Mouse (Mus musculus) testis, adult 2 months (tissue): ENCODE results near the gene Cbr4.

Source experiments
- CTCF ChIP-seq: fragments of 200-500 bp; IDR thresholded peaks from 2 replicates; pipeline ENCODE4 v1.5.1; 2012; ENCODE audit warnings: low read depth, mild to moderate bottlenecking, inconsistent platforms, low read length, moderate library complexity; ENCODE audit not compliant: control insufficient read depth, insufficient read depth, insufficient replicate concordance
- POLR2A ChIP-seq: fragments of 200-500 bp; IDR thresholded peaks from 2 replicates; pipeline ENCODE4 v1.6.1; 2012; ENCODE audit warnings: low read depth, mild to moderate bottlenecking, inconsistent platforms, low read length, moderate library complexity; ENCODE audit not compliant: control insufficient read depth

- TF ChIP-seq CTCF = no peak
- TF ChIP-seq POLR2A = peak; percentile 38; the same call in 1 of the 2 replicates
Measured at GRCm38 (mm10) chr8:61487597-61488156, at the start of gene Cbr4.
